Mouse (Mus musculus) forelimb bud, embryonic 11.5 days (tissue): ENCODE results near the gene Hmox2.
"Not testable (repeated sequence)": the region's sequence is repeated elsewhere in the genome, so short reads cannot be mapped to it uniquely, and the experiment has no call there.

ENCODE experiments used
- DNase-seq: peaks from one replicate; pipeline ENCODE4 v3.0.0-alpha.2; 2012; ENCODE audit warnings: low read depth, low spot score

Gene Hmox2

GRCm38 (mm10) chr16:4725780-4726527 lies at the start of gene Hmox2:
Gene Hmox2, plus strand, starts transcription at chr16:4726361.
- peak; percentile 90 for DNase-seq

GRCm38 (mm10) chr16:4676836-4677235 lies 49.3 kb upstream of the Hmox2 start:
- no peak for DNase-seq

- DNase-seq: no peak
Measured at GRCm38 (mm10) chr16:4678080-4678479, 48.1 kb upstream of the Hmox2 start.

- peak; percentile 93 for DNase-seq
Measured at GRCm38 (mm10) chr16:4679121-4680018, 46.8 kb upstream of the Hmox2 start, which contains the start of gene Coro7. Gene Coro7, minus strand, starts transcription at chr16:4679777.

GRCm38 (mm10) chr16:4680922-4681455 lies 45.2 kb upstream of the Hmox2 start:
- DNase-seq: not testable (repeated sequence)

GRCm38 (mm10) chr16:4682628-4683179 lies 43.5 kb upstream of the Hmox2 start:
- DNase-seq: no peak

GRCm38 (mm10) chr16:4683193-4683580 lies 43.0 kb upstream of the Hmox2 start:
- no peak for DNase-seq

GRCm38 (mm10) chr16:4683581-4684456 lies 42.3 kb upstream of the Hmox2 start:
- peak; percentile 95 for DNase-seq

GRCm38 (mm10) chr16:4684457-4684791 lies 41.7 kb upstream of the Hmox2 start:
- DNase-seq: no peak

GRCm38 (mm10) chr16:4689371-4689770 lies 36.8 kb upstream of the Hmox2 start:
- DNase-seq: not testable (repeated sequence)

- DNase-seq: no peak
Measured at GRCm38 (mm10) chr16:4701211-4701610, 24.9 kb upstream of the Hmox2 start.

GRCm38 (mm10) chr16:4702646-4703045 lies 23.5 kb upstream of the Hmox2 start:
- no peak for DNase-seq

- no peak for DNase-seq
Measured at GRCm38 (mm10) chr16:4705541-4705940, 20.6 kb upstream of the Hmox2 start.

GRCm38 (mm10) chr16:4711173-4711572 lies 15.0 kb upstream of the Hmox2 start:
- DNase-seq: no peak

GRCm38 (mm10) chr16:4713861-4714710 lies 12.1 kb upstream of the Hmox2 start:
- no peak for DNase-seq

- no peak for DNase-seq
Measured at GRCm38 (mm10) chr16:4717866-4718265, 8.3 kb upstream of the Hmox2 start.

GRCm38 (mm10) chr16:4718753-4719518 lies 7.2 kb upstream of the Hmox2 start, which contains the start of gene Nmral1:
Gene Nmral1, minus strand, starts transcription at chr16:4719356.
- peak; percentile 88 for DNase-seq

GRCm38 (mm10) chr16:4722128-4722914 lies 3.8 kb upstream of the Hmox2 start:
- DNase-seq: no peak

GRCm38 (mm10) chr16:4722915-4723209 lies 3.3 kb upstream of the Hmox2 start:
- DNase-seq: no peak
